In genomic region chr11:121326681-121327080, GRCm38 (mm10) we compare ENCODE assay signal across 20 mouse cellular contexts. TPM values are rescaled to one million over a fixed set of nuclear protein-coding genes. Genes with fewer than 3 reads are reported as not detected.
A peak's percentile ranks its signal among the peaks of the same experiment; 100 is the strongest.
DNase-seq lines count a peak whose midpoint lies in the region; ATAC-seq and TF ChIP-seq lines count a peak whose summit lies in the region.
"Had no signal": no experiment of that assay in that cellular context is flagged by ENCODE, and none has a peak within 500 bp of the region (broad histone marks: within the 10 kb centered on the region; RNA-seq: fewer than 3 reads in every experiment).

No protein-coding gene starts in this region.

- H3K9me3 ChIP-seq in intestine, postnatal 0 days (ENCODE audit: control insufficient read depth), result no peaks in the 10 kb centered on the region
- H3K9me3 ChIP-seq in intestine, embryonic 15.5 days, result no peaks in the 10 kb centered on the region
- H3K9me3 ChIP-seq in liver, embryonic 11.5 days (ENCODE audit: control insufficient read depth, low read length), result no peaks in the 10 kb centered on the region
- H3K9me3 ChIP-seq: embryonic facial prominence, embryonic 10.5 days; embryonic facial prominence, embryonic 12.5 days; forebrain, embryonic 13.5 days; forebrain, embryonic 15.5 days had no signal

- no peaks in the 10 kb centered on the region for H3K4me1 ChIP-seq in intestine, postnatal 0 days (replicated peaks; ENCODE audit: control insufficient read depth, insufficient read depth, low read length)
- no peaks in the 10 kb centered on the region for H3K4me1 ChIP-seq in intestine, embryonic 15.5 days (replicated peaks)
- peaks cover 27% of the 10 kb centered on the region for H3K4me1 ChIP-seq in liver, adult 2 months (ENCODE audit: control insufficient read depth, insufficient read depth, low read length)
- H3K4me1 ChIP-seq in liver, embryonic 11.5 days (replicated peaks; ENCODE audit: control insufficient read depth, insufficient read depth, low read length), result no peaks in the 10 kb centered on the region
- peaks cover 8% of the 10 kb centered on the region; the same call in 1 of the 2 replicates for H3K4me1 ChIP-seq in small intestine, adult 2 months (ENCODE audit: control insufficient read depth, insufficient read depth, insufficient read length, low read length)
- H3K4me1 ChIP-seq: embryonic facial prominence, embryonic 10.5 days; embryonic facial prominence, embryonic 12.5 days; forebrain, embryonic 13.5 days; forebrain, embryonic 15.5 days had no signal

- no peaks in the 10 kb centered on the region for H3K79me2 ChIP-seq in liver, adult 2 months (ENCODE audit: control insufficient read depth, insufficient read depth, low read length)

- intact Hi-C loops in gastrocnemius, adult 2 months (cut with DNase I), result no loop called here

- H3K9ac ChIP-seq in intestine, postnatal 0 days (ENCODE audit: low read depth, low read length), result no peak overlapping the region
- H3K9ac ChIP-seq in intestine, embryonic 15.5 days, result no peak overlapping the region
- peak overlapping the region; percentile 59 for H3K9ac ChIP-seq in liver, adult 2 months (ENCODE audit: low read depth, low read length)
- no peak overlapping the region for H3K9ac ChIP-seq in liver, embryonic 11.5 days (ENCODE audit: low read depth, low read length)
- H3K9ac ChIP-seq: embryonic facial prominence, embryonic 12.5 days; forebrain, embryonic 13.5 days; forebrain, embryonic 15.5 days; forebrain, postnatal 0 days had no signal

- peaks cover 41% of the 10 kb centered on the region for H3K36me3 ChIP-seq in intestine, postnatal 0 days (ENCODE audit: control insufficient read depth, insufficient read depth)
- H3K36me3 ChIP-seq in intestine, embryonic 15.5 days, result peaks cover 17% of the 10 kb centered on the region
- H3K36me3 ChIP-seq in liver, adult 2 months (ENCODE audit: control insufficient read depth, insufficient read depth, low read length), result peaks cover 17% of the 10 kb centered on the region
- H3K36me3 ChIP-seq in liver, embryonic 11.5 days (ENCODE audit: control insufficient read depth, insufficient read depth, low read length), result peaks cover 28% of the 10 kb centered on the region; the same call in 1 of the 2 replicates
- peaks cover 30% of the 10 kb centered on the region for H3K36me3 ChIP-seq in small intestine, adult 2 months (ENCODE audit: control insufficient read depth, insufficient read depth, low read length)

- no peaks in the 10 kb centered on the region for H3K27me3 ChIP-seq in intestine, postnatal 0 days (replicated peaks; ENCODE audit: control insufficient read depth, insufficient read depth, low read length)
- H3K27me3 ChIP-seq in intestine, embryonic 15.5 days (replicated peaks), result no peaks in the 10 kb centered on the region
- no peaks in the 10 kb centered on the region for H3K27me3 ChIP-seq in liver, adult 2 months (ENCODE audit: control insufficient read depth, insufficient read depth, low read length)
- H3K27me3 ChIP-seq in liver, embryonic 11.5 days (replicated peaks; ENCODE audit: control insufficient read depth, insufficient read depth, low read length), result no peaks in the 10 kb centered on the region
- H3K27me3 ChIP-seq in small intestine, adult 2 months (ENCODE audit: control insufficient read depth, insufficient read depth, low read length), result no peaks in the 10 kb centered on the region
- H3K27me3 ChIP-seq: embryonic facial prominence, embryonic 12.5 days; forebrain, embryonic 13.5 days; forebrain, embryonic 15.5 days had no signal

- peak overlapping the region; percentile 64 for H3K27ac ChIP-seq in gastrocnemius, adult 2 months
- peak overlapping the region; percentile 41 for H3K27ac ChIP-seq in intestine, postnatal 0 days (ENCODE audit: low read depth, low read length)
- H3K27ac ChIP-seq in intestine, embryonic 15.5 days, result no peak overlapping the region
- peak overlapping the region; percentile 99 for H3K27ac ChIP-seq in liver, adult 2 months (replicated peaks; ENCODE audit: insufficient read depth, low read depth, low read length)
- H3K27ac ChIP-seq in liver, embryonic 11.5 days (ENCODE audit: low read depth, low read length), result no peak overlapping the region
- peak overlapping the region; percentile 73 for H3K27ac ChIP-seq in small intestine, adult 2 months (ENCODE audit: insufficient read depth, low read depth, low read length)
- H3K27ac ChIP-seq: embryonic facial prominence, embryonic 10.5 days; embryonic facial prominence, embryonic 12.5 days; forebrain, embryonic 13.5 days; forebrain, embryonic 15.5 days had no signal

- ATAC-seq in intestine, postnatal 0 days, result no peak
- ATAC-seq in intestine, embryonic 15.5 days, result no peak
- no peak for ATAC-seq in liver, embryonic 11.5 days (replicated peaks; ENCODE audit: low FRiP score)
- ATAC-seq: forebrain, embryonic 13.5 days; forebrain, embryonic 15.5 days; forebrain, postnatal 0 days had no signal

- no peak for DNase-seq in gastrocnemius, adult 2 months
- DNase-seq in gastrocnemius, adult 8-10 months (ENCODE audit: low spot score in 2 of 2), result no peak
- DNase-seq in liver, adult 2 months (ENCODE audit: extremely low read depth, low read depth, low spot score), result peak; percentile 94
- no peak for DNase-seq in liver, embryonic 11.5 days (ENCODE audit: low spot score)
- DNase-seq in spleen, postnatal 4 days (ENCODE audit: low spot score in 2 of 2), result no peak
- DNase-seq: adrenal gland, postnatal 10 days; adrenal gland, postnatal 36 days; cerebellum, adult 11-12 months; cerebellum, adult 2 months; cerebellum, adult 9-10 months; cerebellum, postnatal 10 days; cerebellum, postnatal 25 days; forebrain, postnatal 0 days had no signal

- H3K4me3 ChIP-seq in gastrocnemius, adult 2 months, result no peak overlapping the region
- no peak overlapping the region for H3K4me3 ChIP-seq in intestine, postnatal 0 days (ENCODE audit: low read depth, low read length)
- H3K4me3 ChIP-seq in intestine, embryonic 15.5 days (replicated peaks), result no peak overlapping the region
- H3K4me3 ChIP-seq in liver, adult 2 months (ENCODE audit: insufficient read depth, low read depth, low read length), result no peak overlapping the region
- no peak overlapping the region for H3K4me3 ChIP-seq in liver, embryonic 11.5 days (ENCODE audit: low read depth, low read length)
- H3K4me3 ChIP-seq in small intestine, adult 2 months (ENCODE audit: low read depth, low read length), result no peak overlapping the region
- H3K4me3 ChIP-seq: embryonic facial prominence, embryonic 10.5 days; embryonic facial prominence, embryonic 12.5 days; forebrain, embryonic 13.5 days; forebrain, embryonic 15.5 days had no signal

- TF ChIP-seq CTCF in gastrocnemius, adult 2 months (IDR thresholded peaks at IDR 0.05), result no peak
- no peak for TF ChIP-seq CTCF in intestine, postnatal 0 days (IDR thresholded peaks at IDR 0.05; ENCODE audit: low read depth)
- TF ChIP-seq CTCF in liver, adult 2 months (IDR thresholded peaks at IDR 0.05; ENCODE audit: low read depth, low read length), result no peak
- TF ChIP-seq CTCF in small intestine, adult 2 months (IDR thresholded peaks at IDR 0.05; ENCODE audit: extremely low read depth, insufficient read length, insufficient replicate concordance, low read depth, low read length), result no peak

- WGBS in intestine, postnatal 0 days, result 93% methylated on average over 5 of the region's 5 CpGs
- WGBS in intestine, embryonic 15.5 days, result 93% methylated on average over 5 of the region's 5 CpGs
- WGBS in liver, adult 2 months, result 42% methylated on average over 5 of the region's 5 CpGs
- WGBS in liver, embryonic 11.5 days, result 95% methylated on average over 5 of the region's 5 CpGs
- WGBS in small intestine, adult 2 months, result 97% methylated on average over 5 of the region's 5 CpGs

- no peak overlapping the region for H3K4me2 ChIP-seq in intestine, postnatal 0 days (replicated peaks; ENCODE audit: low read depth)
- no peak overlapping the region for H3K4me2 ChIP-seq in intestine, embryonic 15.5 days (replicated peaks)
- no peak overlapping the region for H3K4me2 ChIP-seq in liver, embryonic 11.5 days
- H3K4me2 ChIP-seq: embryonic facial prominence, embryonic 12.5 days; forebrain, embryonic 13.5 days; forebrain, embryonic 15.5 days had no signal

- TF ChIP-seq POLR2A in liver, adult 2 months (IDR thresholded peaks at IDR 0.05; ENCODE audit: extremely low read depth, insufficient read depth, low read length), result no peak
- TF ChIP-seq POLR2A in small intestine, adult 2 months (IDR thresholded peaks at IDR 0.05; ENCODE audit: low read depth, low read length), result no peak

RNA-seq across cellular contexts. Expression of gene Wdr45b, which starts 27.6 kb away (rescaled TPM):
- 10 to 100 TPM; 21.1 to 21.6 TPM for total RNA-seq in gastrocnemius, adult 2 months (2021)
- 10 to 100 TPM; 14.4 to 23.0 (median 19.3) TPM for total RNA-seq in gastrocnemius, adult 8-10 months (2022)
- 47.0 and 47.9 TPM in 2 replicates for polyA plus RNA-seq in intestine, postnatal 0 days (2015; fragmentation: Nextera tagmentation; extraction: Ambion mirVana)
- polyA plus RNA-seq in intestine, embryonic 15.5 days (2015; fragmentation: Nextera tagmentation; extraction: Ambion mirVana), result 76.7 and 79.5 TPM in 2 replicates
- 27.6 and 30.0 TPM in 2 replicates for total RNA-seq in liver, adult 2 months (2014; rRNA removed)
- polyA plus RNA-seq in liver, adult 2 months (2012; rRNA removed), result 34.8 and 45.1 TPM in 2 replicates
- 53.3 and 55.4 TPM in 2 replicates for polyA plus RNA-seq in liver, embryonic 11.5 days (2014; fragmentation: Nextera tagmentation; extraction: Ambion mirVana)
- polyA plus RNA-seq in small intestine, adult 2 months (2012; rRNA removed), result 17.6 and 26.4 TPM in 2 replicates

Comparison
In these comparisons a context has a peak if more than half of its experiments do, and no peak if none do; other contexts are left out.
1. H3K27ac ChIP-seq: peak in gastrocnemius, adult 2 months (single experiment), intestine, postnatal 0 days (single experiment), liver, adult 2 months (single experiment) and small intestine, adult 2 months (single experiment); none in intestine, embryonic 15.5 days (single experiment) and liver, embryonic 11.5 days (single experiment).